Mouse (Mus musculus) myocyte (in vitro differentiated cells): ENCODE measurements around the gene Elk3.

Source experiments
- CEBPB ChIP-seq: IDR thresholded peaks from 2 replicates; pipeline ENCODE4 v1.6.1; 2011; ENCODE audit warnings: mild to moderate bottlenecking, moderate library complexity; ENCODE audit not compliant: poor library complexity, insufficient read depth, severe bottlenecking
- E2F4 ChIP-seq: IDR thresholded peaks from one replicate; pipeline ENCODE4 v1.6.1; 2011; ENCODE audit warnings: mild to moderate bottlenecking, control low read depth, moderate library complexity; ENCODE audit not compliant: insufficient read depth
- MAX ChIP-seq: IDR thresholded peaks from one replicate; pipeline ENCODE4 v1.6.1; 2011; ENCODE audit warnings: low read depth, mild to moderate bottlenecking, control low read depth
- MYOG ChIP-seq, 3 experiments: IDR thresholded peaks; one replicate each; pipeline ENCODE4 v1.6.1; 2011; ENCODE audit warnings: control low read depth in 2 of 3, low read depth in 2 of 3, mild to moderate bottlenecking in 2 of 3; ENCODE audit not compliant: insufficient read length in 2 of 3, control insufficient read depth in 1 of 3, insufficient read depth in 1 of 3
- POLR2A ChIP-seq: IDR thresholded peaks from one replicate; pipeline ENCODE4 v1.6.1; 2011; ENCODE audit warnings: low read depth, mild to moderate bottlenecking, control low read depth, moderate library complexity; ENCODE audit not compliant: insufficient read length
- POLR2AphosphoS2 ChIP-seq: IDR thresholded peaks from one replicate; pipeline ENCODE4 v1.6.1; 2011; ENCODE audit warnings: low read depth, control low read depth; ENCODE audit not compliant: insufficient read length
- REST ChIP-seq: IDR thresholded peaks from one replicate; pipeline ENCODE4 v1.6.1; 2011; ENCODE audit warnings: mild to moderate bottlenecking, control low read depth, moderate library complexity; ENCODE audit not compliant: insufficient read depth, insufficient read length
- SRF ChIP-seq: IDR thresholded peaks from one replicate; pipeline ENCODE4 v1.6.1; 2011; ENCODE audit warnings: low read depth; ENCODE audit not compliant: control insufficient read depth, insufficient read length
- TCF12 ChIP-seq: IDR thresholded peaks from one replicate; pipeline ENCODE4 v1.6.1; 2011; ENCODE audit warnings: mild to moderate bottlenecking, control low read depth; ENCODE audit not compliant: poor library complexity, insufficient read depth, severe bottlenecking
- USF1 ChIP-seq: IDR thresholded peaks from one replicate; pipeline ENCODE4 v1.6.1; 2011; ENCODE audit warnings: low read depth, mild to moderate bottlenecking, control low read depth, moderate library complexity

GRCm38 (mm10) chr10:93231490-93231889 lies 79.4 kb downstream of the Elk3 start:
- TF ChIP-seq REST (no peak), USF1 (no peak), POLR2A (no peak), POLR2AphosphoS2 (no peak), MAX (no peak), SRF (no peak), E2F4 (no peak), MYOG (IDR thresholded peaks at IDR 0.05; ENCODE audit: control insufficient read depth in 1 of 3, insufficient read depth in 1 of 3, insufficient read length in 2 of 3, low read depth in 2 of 3) (no peak), CEBPB (no peak), TCF12 (no peak)
